Mouse (Mus musculus) embryonic stem cell, embryonic (primary cell): ENCODE data around the gene Ifitm1.

Source experiments
- CTCF ChIA-PET, 4 experiments: fragments of 300-600 bp in 2 of 4; fragments of 350-600 bp in 2 of 4; sonication (Branson Sonifier 250); formaldehyde crosslinking; loops; one replicate each; lab custom pipeline; 2022; ENCODE audit warnings: inconsistent platforms in 2 of 4; lab: Charles Lee
- POLR2A ChIA-PET, 4 experiments: fragments of 300-600 bp in 2 of 4; fragments of 350-600 bp in 2 of 4; sonication (Branson Sonifier 250); formaldehyde crosslinking; loops; one replicate each; lab custom pipeline; 2022; ENCODE audit warnings: antibody characterized with exemption in 4 of 4, inconsistent platforms in 1 of 4; lab: Charles Lee

Ifitm1 gene

GRCm38 (mm10) chr7:140966921-140967320 is at the start of gene Ifitm1:
Gene Ifitm1, plus strand, starts transcription at chr7:140967221.
- CTCF ChIA-PET: interaction anchor here (0.6 to 1.3 kb wide), 9 partner anchors 8 to 231 kb away, joined by 3 to 10 read pairs (median 4); partner anchors contain the start of gene Pgghg (in 1 of the 4)
- POLR2A ChIA-PET: interaction anchor here (0.6 to 5.5 kb wide), 24 partner anchors 7 to 697 kb away, joined by 3 to 79 read pairs (median 4); partner anchors contain the start of genes Ifitm2 (in 2 of the 4), B4galnt4 (in 1 of the 4), Gm45717 (in 1 of the 4) and Pgghg (in 1 of the 4)

GRCm38 (mm10) chr7:140919911-140920310 is 47.1 kb upstream of the Ifitm1 start:
- ChIA-PET POLR2A (no interaction called here), CTCF (interaction anchor here in 3 of 4 experiments (0.7 to 4.4 kb wide), 3 partner anchors 11 to 12 kb away, joined by 3 to 37 read pairs (median 5); no protein-coding TSS in a partner anchor)

GRCm38 (mm10) chr7:140920418-140921029 is 46.5 kb upstream of the Ifitm1 start, which contains the start of gene Nlrp6:
Gene Nlrp6, plus strand, starts transcription at chr7:140920902.
- ChIA-PET POLR2A (interaction anchor here in 2 of 4 experiments (0.9 to 3.6 kb wide), 5 partner anchors 12 to 128 kb away, joined by 3 to 30 read pairs (median 5); partner anchors contain the start of gene Pgghg (in 1 of the 2)), CTCF (interaction anchor here in 2 of 4 experiments (0.7 to 4.4 kb wide), 4 partner anchors 12 to 22 kb away, joined by 3 to 37 read pairs (median 13); no protein-coding TSS in a partner anchor)

GRCm38 (mm10) chr7:140921225-140921975 is 45.6 kb upstream of the Ifitm1 start:
- CTCF ChIA-PET: interaction anchor here (0.9 to 4.4 kb wide), 10 partner anchors 13 to 952 kb away, joined by 3 to 37 read pairs (median 7); partner anchors contain the start of gene Pgghg (in 2 of the 4)
- POLR2A ChIA-PET: interaction anchor here in 3 of 4 experiments (0.6 to 3.8 kb wide), 29 partner anchors 8 to 272 kb away, joined by 3 to 30 read pairs (median 4); partner anchors contain the start of genes Pgghg (in 2 of the 3), Gm17387 (in 1 of the 3), Gm45717 (in 1 of the 3) and Hras (in 1 of the 3)

GRCm38 (mm10) chr7:140922398-140923069 is 44.5 kb upstream of the Ifitm1 start:
- POLR2A ChIA-PET: interaction anchor here (0.7 to 3.8 kb wide), 40 partner anchors 10 to 293 kb away, joined by 3 to 30 read pairs (median 4); partner anchors contain the start of genes Pgghg (in 2 of the 4), Rassf7 (in 2 of the 4), Gm17387 (in 1 of the 4) and Gm45717 (in 1 of the 4)

GRCm38 (mm10) chr7:140923070-140923775 is 43.8 kb upstream of the Ifitm1 start:
- POLR2A ChIA-PET: interaction anchor here (0.5 to 3.8 kb wide), 37 partner anchors 10 to 469 kb away, joined by 3 to 30 read pairs (median 5); partner anchors contain the start of genes Pgghg (in 2 of the 4), Rassf7 (in 2 of the 4), Ifitm1 (in 1 of the 4) and Rnh1 (in 1 of the 4)
- CTCF ChIA-PET: interaction anchor here (0.6 to 4.4 kb wide), 21 partner anchors 11 to 472 kb away, joined by 3 to 37 read pairs (median 4); partner anchors contain the start of genes Pgghg (in 3 of the 4), Bet1l (in 1 of the 4) and Scgb1c1 (in 1 of the 4)

More at GRCm38 (mm10) chr7:140922398-140923069, 44.5 kb upstream of the Ifitm1 start:
- CTCF ChIA-PET: interaction anchor here (0.6 to 4.4 kb wide), 19 partner anchors 14 to 953 kb away, joined by 3 to 37 read pairs (median 4); partner anchors contain the start of genes Pgghg (in 3 of the 4), Bet1l (in 1 of the 4) and Scgb1c1 (in 1 of the 4)

GRCm38 (mm10) chr7:140927181-140927580 is 39.8 kb upstream of the Ifitm1 start:
- CTCF ChIA-PET: interaction anchor here in 2 of 4 experiments (0.7 to 1.5 kb wide), 2 partner anchors 11 to 24 kb away, joined by 3 to 4 read pairs; no protein-coding TSS in a partner anchor
- POLR2A ChIA-PET: interaction anchor here in 2 of 4 experiments (1.6 to 1.9 kb wide), 2 partner anchors 11 to 15 kb away, joined by 4 to 9 read pairs; no protein-coding TSS in a partner anchor

GRCm38 (mm10) chr7:140938436-140938835 is 28.6 kb upstream of the Ifitm1 start:
- POLR2A ChIA-PET: interaction anchor here in 3 of 4 experiments (0.7 to 2.9 kb wide), 14 partner anchors 9 to 101 kb away, joined by 3 to 14 read pairs (median 6); no protein-coding TSS in a partner anchor

GRCm38 (mm10) chr7:140938896-140939295 is 28.1 kb upstream of the Ifitm1 start:
- POLR2A ChIA-PET: interaction anchor here in 3 of 4 experiments (0.6 to 2.9 kb wide), 19 partner anchors 11 to 601 kb away, joined by 3 to 14 read pairs (median 5); partner anchors contain the start of gene Ifitm5 (in 1 of the 3)

More at GRCm38 (mm10) chr7:140938436-140938835, 28.6 kb upstream of the Ifitm1 start:
- CTCF ChIA-PET: interaction anchor here (0.6 to 2.8 kb wide), 12 partner anchors 11 to 238 kb away, joined by 3 to 12 read pairs (median 4); partner anchors contain the start of gene Scgb1c1 (in 1 of the 4)

GRCm38 (mm10) chr7:140939669-140940171 is 27.3 kb upstream of the Ifitm1 start:
- CTCF ChIA-PET: interaction anchor here in 3 of 4 experiments (0.6 to 2.8 kb wide), 12 partner anchors 17 to 538 kb away, joined by 3 to 12 read pairs (median 4); partner anchors contain the start of gene Scgb1c1 (in 1 of the 3)
- POLR2A ChIA-PET: interaction anchor here in 3 of 4 experiments (0.6 to 2.6 kb wide), 18 partner anchors 11 to 1872 kb away, joined by 3 to 14 read pairs (median 4); partner anchors contain the start of gene Ifitm5 (in 1 of the 3)

More at GRCm38 (mm10) chr7:140938896-140939295, 28.1 kb upstream of the Ifitm1 start:
- CTCF ChIA-PET: interaction anchor here (0.6 to 2.8 kb wide), 10 partner anchors 13 to 238 kb away, joined by 3 to 12 read pairs (median 4); partner anchors contain the start of gene Scgb1c1 (in 1 of the 4)

GRCm38 (mm10) chr7:140941222-140942051 is 25.6 kb upstream of the Ifitm1 start, which contains the start of gene Pgghg:
Gene Pgghg, plus strand, starts transcription at chr7:140941391.
- POLR2A ChIA-PET: interaction anchor here (0.6 to 3.8 kb wide), 58 partner anchors 9 to 1196 kb away, joined by 3 to 26 read pairs (median 4); partner anchors contain the start of genes Ifitm2 (in 2 of the 4), Ifitm5 (in 2 of the 4), Lrrc56 (in 2 of the 4) and Deaf1 (in 1 of the 4)
- CTCF ChIA-PET: interaction anchor here (0.6 to 2.9 kb wide), 43 partner anchors 9 to 972 kb away, joined by 3 to 15 read pairs (median 4); partner anchors contain the start of genes Ifitm5 (in 1 of the 4), Nlrp6 (in 1 of the 4), Polr2l (in 1 of the 4) and Tspan4 (in 1 of the 4)

- CTCF ChIA-PET: interaction anchor here in 3 of 4 experiments (0.6 to 2.9 kb wide), 31 partner anchors 12 to 533 kb away, joined by 3 to 15 read pairs (median 5); partner anchors contain the start of genes Nlrp6 (in 1 of the 3), Polr2l (in 1 of the 3) and Tspan4 (in 1 of the 3)
- POLR2A ChIA-PET: interaction anchor here (0.6 to 3.8 kb wide), 50 partner anchors 8 to 1197 kb away, joined by 3 to 26 read pairs (median 5); partner anchors contain the start of genes Ifitm2 (in 2 of the 4), Ifitm5 (in 2 of the 4), Lrrc56 (in 2 of the 4) and Gm17387 (in 1 of the 4)
These were observed 24.7 kb upstream of the Ifitm1 start for GRCm38 (mm10) chr7:140942341-140942740.

GRCm38 (mm10) chr7:140942811-140943210 is 24.2 kb upstream of the Ifitm1 start:
- ChIA-PET POLR2A (interaction anchor here (0.6 to 3.8 kb wide), 32 partner anchors 8 to 1067 kb away, joined by 3 to 26 read pairs (median 5); partner anchors contain the start of genes Ifitm2 (in 2 of the 4), Gm17387 (in 1 of the 4), Ifitm1 (in 1 of the 4) and Ifitm5 (in 1 of the 4)), CTCF (interaction anchor here in 3 of 4 experiments (0.6 to 2.9 kb wide), 15 partner anchors 12 to 529 kb away, joined by 3 to 15 read pairs (median 8); partner anchors contain the start of gene Nlrp6 (in 1 of the 3))
